Mouse (Mus musculus) cortical plate, adult 2 months (tissue): ENCODE results near the gene Rbm20.

Experiments
- CTCF ChIP-seq: fragments of 200-500 bp; IDR thresholded peaks from 2 replicates; pipeline ENCODE4 v1.5.1; 2011; ENCODE audit warnings: mild to moderate bottlenecking, control low read depth, low read length; ENCODE audit not compliant: insufficient read depth; ENCODE audit errors: extremely low read depth
- POLR2A ChIP-seq: fragments of 200-500 bp; IDR thresholded peaks from 2 replicates; pipeline ENCODE4 v1.6.1; 2011; ENCODE audit warnings: mild to moderate bottlenecking, low read length, control low read depth; ENCODE audit not compliant: insufficient read depth; ENCODE audit errors: extremely low read depth

DNA sequence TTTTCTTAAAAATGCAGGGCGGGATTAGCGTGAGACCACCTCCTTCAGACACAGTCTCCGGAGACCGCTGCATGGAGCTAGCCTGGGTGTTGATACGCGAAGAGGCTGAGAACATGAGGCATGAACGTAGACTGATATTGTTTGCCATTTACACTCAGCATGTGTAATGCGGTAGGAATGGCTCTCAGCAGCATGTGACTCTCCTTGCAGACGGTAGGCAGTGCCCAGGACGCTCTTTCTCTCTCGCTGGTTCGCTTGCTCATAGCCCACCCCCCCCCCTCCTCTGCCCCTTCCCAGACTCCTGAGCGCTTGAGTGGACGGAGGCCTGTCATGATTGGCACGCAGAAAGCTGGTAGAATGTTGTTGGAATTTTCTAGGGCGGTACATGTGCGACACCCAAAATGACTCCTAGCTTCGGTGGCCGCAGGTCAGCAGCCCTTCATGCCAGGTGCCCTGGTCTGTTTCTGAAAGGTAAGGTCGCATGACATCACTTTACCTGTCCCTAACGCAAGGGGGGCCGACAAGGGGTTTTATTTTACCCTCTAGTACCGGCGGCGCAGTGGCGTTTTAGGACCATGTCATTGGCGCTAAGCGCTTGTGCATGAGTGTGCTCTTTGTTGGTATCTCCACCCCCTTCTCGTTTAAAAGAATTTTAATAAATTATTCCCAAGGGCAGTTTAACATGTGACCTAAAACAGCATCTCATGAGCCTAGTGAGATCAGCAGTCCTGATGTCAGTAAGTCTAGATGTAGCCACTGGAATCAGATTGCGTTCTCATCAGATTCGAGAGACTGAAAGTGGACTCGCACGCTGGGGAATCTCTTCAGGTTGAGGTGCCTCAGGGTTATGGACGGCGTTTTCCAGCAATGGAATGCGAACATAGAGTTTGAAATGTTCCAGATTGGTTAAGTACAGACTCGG lies 116.1 kb downstream of the Rbm20 start:
- no peak for TF ChIP-seq POLR2A
- TF ChIP-seq CTCF: no peak
